Mouse (Mus musculus) E14TG2a.4 (cell line): ENCODE results near the gene Gcnt2.

Experiments
- H3K27me3 ChIP-seq: 2 replicates; pipeline ENCODE4 v1.6.1; 2014; ENCODE audit warnings: low read length, control low read depth; ENCODE audit not compliant: insufficient read depth
- H3K36me3 ChIP-seq: 2 replicates; pipeline ENCODE4 v1.6.1; 2014; ENCODE audit warnings: low read length, control low read depth; ENCODE audit not compliant: insufficient read depth
- H3K4me1 ChIP-seq: replicated peaks from 2 replicates; pipeline ENCODE4 v1.6.1; 2014; ENCODE audit warnings: low read depth, low read length, control low read depth
- H3K4me3 ChIP-seq: replicated peaks from 2 replicates; pipeline ENCODE4 v1.5.1; 2014; ENCODE audit warnings: mild to moderate bottlenecking, low read length
- H3K9me3 ChIP-seq: 2 replicates; pipeline ENCODE4 v1.6.1; 2014; ENCODE audit warnings: low read length, control low read depth
- CTCF ChIP-seq: conservative IDR thresholded peaks from 2 replicates; pipeline ENCODE4 v1.5.1; 2014; ENCODE audit warnings: low read length
- NANOG ChIP-seq: IDR thresholded peaks from 2 replicates; pipeline ENCODE4 v1.6.1; 2014; ENCODE audit warnings: borderline replicate concordance, low read length, mixed read lengths
- POU5F1 ChIP-seq: IDR thresholded peaks from 2 replicates; pipeline ENCODE4 v1.6.1; 2014; ENCODE audit warnings: low read length, borderline replicate concordance

Gene Gcnt2

GRCm38 (mm10) chr13:40846375-40846774 lies 13.2 kb upstream of the Gcnt2 start:
- Histone ChIP-seq H3K27me3 (peaks cover 3% of the 10 kb centered on the region; the same call in 1 of the 2 replicates), H3K4me3 (no peak overlapping the region), H3K36me3 (no peaks in the 10 kb centered on the region), H3K9me3 (no peaks in the 10 kb centered on the region), H3K4me1 (peaks cover 37% of the 10 kb centered on the region)
- TF ChIP-seq CTCF (no peak; the same call in 1 of the 2 replicates), POU5F1 (no peak), NANOG (no peak)

- Histone ChIP-seq H3K4me1 (peaks cover 51% of the 10 kb centered on the region), H3K9me3 (no peaks in the 10 kb centered on the region), H3K4me3 (no peak overlapping the region), H3K27me3 (no peaks in the 10 kb centered on the region), H3K36me3 (no peaks in the 10 kb centered on the region)
- TF ChIP-seq CTCF (no peak), NANOG (no peak), POU5F1 (no peak)
Measured at GRCm38 (mm10) chr13:40847898-40848297, 11.7 kb upstream of the Gcnt2 start.

- no peaks in the 10 kb centered on the region for H3K36me3 ChIP-seq
- no peaks in the 10 kb centered on the region for H3K27me3 ChIP-seq
- H3K4me1 ChIP-seq, result peaks cover 72% of the 10 kb centered on the region
- H3K9me3 ChIP-seq, result no peaks in the 10 kb centered on the region
- TF ChIP-seq POU5F1, result no peak
- no peak for TF ChIP-seq CTCF
- no peak for TF ChIP-seq NANOG
- H3K4me3 ChIP-seq, result no peak overlapping the region
Measured at GRCm38 (mm10) chr13:40850686-40851085, 8.9 kb upstream of the Gcnt2 start.

- no peak for TF ChIP-seq CTCF
- no peak for TF ChIP-seq NANOG
- TF ChIP-seq POU5F1, result no peak
- peaks cover 76% of the 10 kb centered on the region for H3K4me1 ChIP-seq
- H3K9me3 ChIP-seq, result no peaks in the 10 kb centered on the region
- no peaks in the 10 kb centered on the region for H3K27me3 ChIP-seq
- 0 out of 2 replicates have a peak overlapping the region, but pooled peaks have one; percentile 14 for H3K4me3 ChIP-seq
- H3K36me3 ChIP-seq, result no peaks in the 10 kb centered on the region
Measured at GRCm38 (mm10) chr13:40851281-40851680, 8.3 kb upstream of the Gcnt2 start.

GRCm38 (mm10) chr13:40851961-40852360 lies 7.6 kb upstream of the Gcnt2 start:
- H3K9me3 ChIP-seq, result no peaks in the 10 kb centered on the region
- no peak for TF ChIP-seq NANOG
- TF ChIP-seq POU5F1, result no peak
- no peak for TF ChIP-seq CTCF
- H3K4me1 ChIP-seq, result peaks cover 79% of the 10 kb centered on the region
- no peaks in the 10 kb centered on the region for H3K36me3 ChIP-seq
- H3K4me3 ChIP-seq, result peak overlapping the region; percentile 27; the same call in 1 of the 2 replicates
- H3K27me3 ChIP-seq, result no peaks in the 10 kb centered on the region

GRCm38 (mm10) chr13:40852791-40853190 lies 6.8 kb upstream of the Gcnt2 start:
- TF ChIP-seq CTCF, result no peak
- TF ChIP-seq POU5F1, result no peak
- TF ChIP-seq NANOG, result no peak
- H3K4me3 ChIP-seq, result no peak overlapping the region
- H3K9me3 ChIP-seq, result no peaks in the 10 kb centered on the region
- no peaks in the 10 kb centered on the region for H3K36me3 ChIP-seq
- H3K27me3 ChIP-seq, result no peaks in the 10 kb centered on the region
- H3K4me1 ChIP-seq, result peaks cover 80% of the 10 kb centered on the region

GRCm38 (mm10) chr13:40853842-40854241 lies 5.7 kb upstream of the Gcnt2 start:
- no peaks in the 10 kb centered on the region for H3K36me3 ChIP-seq
- H3K4me3 ChIP-seq, result peak overlapping the region; percentile 73
- H3K27me3 ChIP-seq, result no peaks in the 10 kb centered on the region
- peaks cover 75% of the 10 kb centered on the region for H3K4me1 ChIP-seq
- TF ChIP-seq POU5F1 (no peak), NANOG (no peak), CTCF (no peak)
- no peaks in the 10 kb centered on the region for H3K9me3 ChIP-seq

GRCm38 (mm10) chr13:40854451-40855058 lies 5.0 kb upstream of the Gcnt2 start:
- TF ChIP-seq NANOG (no peak), POU5F1 (no peak), CTCF (no peak)
- H3K36me3 ChIP-seq, result no peaks in the 10 kb centered on the region
- H3K27me3 ChIP-seq, result 0 out of 2 replicates have a peak, but pooled peaks cover 1% of the 10 kb centered on the region
- peaks cover 76% of the 10 kb centered on the region for H3K4me1 ChIP-seq
- no peaks in the 10 kb centered on the region for H3K9me3 ChIP-seq
- peak overlapping the region; percentile 73 for H3K4me3 ChIP-seq

- H3K36me3 ChIP-seq, result no peaks in the 10 kb centered on the region
- TF ChIP-seq CTCF (no peak), NANOG (no peak)
- peak overlapping the region; percentile 73 for H3K4me3 ChIP-seq
- H3K27me3 ChIP-seq, result 0 out of 2 replicates have a peak, but pooled peaks cover 2% of the 10 kb centered on the region
- peaks cover 83% of the 10 kb centered on the region for H3K4me1 ChIP-seq
- no peaks in the 10 kb centered on the region for H3K9me3 ChIP-seq
Measured at GRCm38 (mm10) chr13:40855266-40855665, 4.3 kb upstream of the Gcnt2 start.
